Mouse (Mus musculus): ENCODE results near the gene Rasgef1a.

GRCm38 (mm10) chr6:118090827-118091226 is 79.6 kb downstream of the Rasgef1a start:
- TF ChIP-seq CTCF (IDR thresholded peaks at IDR 0.05; ENCODE audit: borderline replicate concordance, control insufficient read depth, extremely low read depth, insufficient read depth, low read length, poor library complexity) = no peak
- no peak for TF ChIP-seq POLR2A (IDR thresholded peaks at IDR 0.05; ENCODE audit: control insufficient read depth, extremely low read depth, insufficient read depth, low read length, poor library complexity)
